Mouse (Mus musculus): ENCODE data around the gene Vdac1.

DNA sequence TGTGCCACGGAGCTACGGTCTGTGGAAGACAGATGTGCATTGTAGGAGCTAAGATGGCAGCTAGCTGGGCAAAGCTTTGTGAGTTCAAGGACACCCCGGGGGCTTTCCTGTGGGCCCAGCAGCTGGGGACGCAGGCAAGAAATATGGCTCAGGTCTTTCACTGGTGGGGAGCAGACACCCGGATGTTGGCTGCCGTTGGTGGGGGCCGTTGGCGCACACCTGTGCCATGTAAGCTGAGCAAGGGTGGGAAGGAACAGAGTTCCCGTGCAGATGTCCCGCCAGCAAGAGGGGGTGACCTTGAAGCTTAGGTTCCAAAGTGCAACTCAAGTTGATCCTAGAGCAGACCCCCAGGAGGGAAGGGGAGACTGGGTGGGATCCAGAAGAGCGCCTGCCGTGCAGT is 21.1 kb upstream of the Vdac1 start:
- TF ChIP-seq CTCF (IDR thresholded peaks at IDR 0.05; ENCODE audit: low read depth): no peak
- TF ChIP-seq EP300 (IDR thresholded peaks at IDR 0.05; ENCODE audit: low read depth): no peak
